Mouse (Mus musculus): ENCODE data around the gene Elf1. TPM values are rescaled to one million over a fixed set of nuclear protein-coding genes. Genes with fewer than 3 reads are reported as not detected.

The Elf1 gene
- total RNA-seq, 2 experiments from 2014 or later: 8.2 to 8.3 TPM

- peak; percentile 20 for DNase-seq
- intact Hi-C loops (cut with DNase I; ENCODE audit: low total_unique reads): no loop called here
Observed at GRCm38 (mm10) chr14:79486993-79487731, 6.2 kb downstream of the Elf1 start.

DNA sequence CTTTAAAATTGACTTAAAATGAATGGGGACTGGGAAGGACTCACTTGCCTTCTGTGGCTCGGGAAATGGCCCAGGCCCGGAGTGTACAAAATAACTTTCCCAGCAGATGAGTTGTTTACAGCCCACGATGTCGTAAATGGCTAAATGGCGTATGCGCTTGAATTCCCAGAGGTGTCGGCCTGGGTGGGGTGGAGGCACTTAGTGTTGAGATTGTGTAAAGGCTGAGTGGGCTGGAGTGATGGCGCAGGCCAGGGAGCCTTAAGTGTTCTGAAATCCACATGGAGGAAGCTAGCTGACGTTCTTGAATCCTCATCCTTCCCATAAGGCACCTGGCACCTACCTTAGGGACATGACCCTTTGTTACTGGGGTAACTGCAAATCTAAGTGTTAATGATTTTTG, 7.5 kb downstream of the Elf1 start:
- intact Hi-C loops (cut with DNase I; ENCODE audit: low total_unique reads): no loop called here
- peak; percentile 25 for DNase-seq

DNA sequence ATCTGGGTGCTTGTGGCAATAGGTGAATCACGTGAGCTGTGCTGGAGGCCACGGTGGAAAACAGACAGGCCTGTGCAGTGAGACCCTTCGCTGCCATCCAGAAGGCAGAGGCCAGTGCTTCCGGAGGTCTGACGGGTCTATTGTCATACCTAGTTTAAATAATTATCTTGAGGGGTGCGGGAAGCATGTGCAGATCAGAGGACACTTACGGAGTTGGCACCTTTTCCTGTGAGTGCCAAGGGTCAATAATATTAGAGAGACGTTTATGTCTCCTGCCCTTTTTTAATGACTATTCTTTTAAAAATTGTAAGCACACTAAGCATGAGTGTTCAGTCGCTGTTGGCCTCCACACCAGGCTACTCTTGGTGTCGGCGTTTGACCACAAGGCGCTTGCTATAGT, 8.2 kb downstream of the Elf1 start:
- intact Hi-C loops (cut with DNase I; ENCODE audit: low total_unique reads): no loop called here
- DNase-seq: no peak

DNA sequence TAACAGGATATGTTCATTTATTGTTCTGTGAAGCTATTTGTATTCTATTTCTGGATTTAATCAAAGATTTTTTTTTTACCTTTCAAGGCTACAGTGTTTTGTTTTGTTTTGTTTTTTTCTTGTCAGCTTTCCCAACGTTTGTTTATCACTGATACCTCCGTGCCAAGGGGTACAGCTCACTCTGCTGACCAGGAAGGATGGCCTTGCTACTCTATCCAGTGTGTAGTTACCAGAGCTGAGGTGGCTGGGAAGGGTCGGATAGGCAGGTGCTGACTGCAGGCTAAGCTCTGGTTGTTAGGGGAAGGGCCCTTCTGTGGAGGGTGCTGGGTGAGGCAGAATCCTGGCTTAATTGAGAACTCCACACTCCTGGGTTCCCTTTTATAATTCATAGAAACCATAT, 9.3 kb downstream of the Elf1 start:
- intact Hi-C loops (cut with DNase I; ENCODE audit: low total_unique reads): no loop called here
- DNase-seq: no peak

GRCm38 (mm10) chr14:79494349-79494748, 13.4 kb downstream of the Elf1 start:
- intact Hi-C loops (cut with DNase I; ENCODE audit: low total_unique reads): no loop called here
- no peak for DNase-seq

DNA sequence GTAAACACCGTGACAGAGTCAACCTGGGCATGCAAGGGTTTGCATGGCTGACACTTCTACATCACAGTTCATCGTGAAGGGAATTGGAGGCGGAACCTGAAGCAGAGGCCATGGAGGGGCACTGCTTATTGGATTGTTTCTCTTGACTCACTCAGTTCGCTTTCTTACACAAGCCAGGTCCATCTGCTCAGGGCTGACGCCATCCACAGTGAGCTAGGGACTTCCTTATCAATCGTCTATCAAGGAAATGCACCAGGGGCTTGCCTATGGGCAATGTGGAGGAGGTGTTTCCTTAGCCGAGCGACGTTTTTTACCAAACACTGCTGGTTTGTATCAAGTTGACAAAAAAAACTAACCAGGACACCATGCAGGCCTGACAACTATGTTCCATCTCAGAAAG, 18.3 kb downstream of the Elf1 start:
- DNase-seq: no peak
- intact Hi-C loops (cut with DNase I; ENCODE audit: low total_unique reads): no loop called here

DNA sequence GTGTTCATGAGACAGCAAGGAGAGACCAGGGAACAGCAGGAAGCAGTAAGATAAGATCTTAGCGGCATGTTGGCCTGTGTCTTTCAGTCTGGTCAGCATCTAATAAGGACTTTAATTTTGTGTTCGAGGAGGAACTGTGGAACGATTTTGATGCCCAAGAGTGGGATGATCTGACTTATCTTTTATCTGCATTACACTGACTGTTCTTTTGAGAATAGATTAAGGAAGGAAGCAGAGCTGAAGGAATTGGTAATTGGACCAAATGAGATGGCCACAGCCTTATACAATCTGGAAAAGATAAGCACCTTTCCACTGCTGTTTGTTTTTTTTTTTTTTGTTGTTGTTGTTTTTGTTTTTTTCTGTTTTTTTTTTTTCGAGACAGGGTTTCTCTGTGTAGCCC, 19.8 kb downstream of the Elf1 start:
- no peak for DNase-seq
- intact Hi-C loops (cut with DNase I; ENCODE audit: low total_unique reads): loop anchor here (10.0 kb wide), 1 partner anchor 54 kb away; no protein-coding TSS in a partner anchor

- intact Hi-C loops (cut with DNase I; ENCODE audit: low total_unique reads): loop anchor here (10.0 kb wide), 1 partner anchor 51 kb away; no protein-coding TSS in a partner anchor
Observed at GRCm38 (mm10) chr14:79503371-79504075, 22.5 kb downstream of the Elf1 start.

GRCm38 (mm10) chr14:79504246-79505006, 23.4 kb downstream of the Elf1 start:
- intact Hi-C loops (cut with DNase I; ENCODE audit: low total_unique reads): loop anchor here (10.0 kb wide), 1 partner anchor 50 kb away; no protein-coding TSS in a partner anchor
- no peak for DNase-seq

More at GRCm38 (mm10) chr14:79503371-79504075, 22.5 kb downstream of the Elf1 start:
- DNase-seq: no peak

GRCm38 (mm10) chr14:79506207-79506606, 25.2 kb downstream of the Elf1 start:
- DNase-seq: no peak
- intact Hi-C loops (cut with DNase I; ENCODE audit: low total_unique reads): loop anchor here (10.0 kb wide), 1 partner anchor 49 kb away; no protein-coding TSS in a partner anchor

- DNase-seq: no peak
- intact Hi-C loops (cut with DNase I; ENCODE audit: low total_unique reads): loop anchor here (10.0 kb wide), 1 partner anchor 47 kb away; no protein-coding TSS in a partner anchor
Observed at GRCm38 (mm10) chr14:79507846-79508245, 26.9 kb downstream of the Elf1 start.

- DNase-seq: no peak
Observed at GRCm38 (mm10) chr14:79508662-79509305, 27.8 kb downstream of the Elf1 start.

DNA sequence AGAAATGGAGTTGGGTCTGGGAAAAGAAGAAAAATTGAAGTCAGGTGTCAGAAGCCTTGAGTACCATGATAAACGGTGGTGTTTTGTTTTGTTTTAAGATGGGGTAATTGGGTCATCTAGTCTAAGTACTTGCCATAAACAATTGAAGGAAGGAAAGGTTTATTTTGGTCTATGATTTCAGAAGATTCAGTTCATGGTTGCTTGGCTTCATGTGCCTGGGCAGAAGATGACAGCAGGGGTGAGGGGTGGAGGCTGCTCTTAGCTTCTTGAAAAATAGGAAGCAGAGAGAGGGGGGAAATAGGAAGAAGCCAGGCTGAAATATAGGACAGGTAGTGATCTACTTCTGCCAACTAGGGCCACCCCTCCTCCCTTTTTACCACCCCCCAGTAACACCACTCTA, 30.5 kb downstream of the Elf1 start:
- intact Hi-C loops (cut with DNase I; ENCODE audit: low total_unique reads): no loop called here
- no peak for DNase-seq

More at GRCm38 (mm10) chr14:79508662-79509305, 27.8 kb downstream of the Elf1 start:
- intact Hi-C loops (cut with DNase I; ENCODE audit: low total_unique reads): loop anchor here (10.0 kb wide), 1 partner anchor 46 kb away; no protein-coding TSS in a partner anchor

DNA sequence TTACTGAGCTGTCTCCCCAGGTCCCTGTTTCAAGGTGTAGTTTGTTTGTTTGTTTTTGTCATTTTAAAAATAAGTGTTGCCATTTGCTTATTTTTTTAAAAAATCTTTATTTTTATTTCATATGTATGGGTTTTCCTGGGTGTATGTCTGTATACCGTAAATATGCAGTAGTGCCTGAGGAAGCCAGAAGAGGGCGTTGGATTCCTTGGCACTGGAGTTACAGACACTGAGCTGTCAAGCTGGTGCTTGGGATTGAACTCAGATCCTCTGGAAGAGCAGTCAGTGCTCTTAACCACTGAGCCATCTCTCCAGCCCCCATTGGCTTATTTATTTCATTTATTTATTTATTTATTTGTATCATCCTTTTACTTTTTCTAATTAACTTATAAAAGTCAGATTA, 33.0 kb downstream of the Elf1 start:
- intact Hi-C loops (cut with DNase I; ENCODE audit: low total_unique reads): no loop called here
- DNase-seq: no peak

GRCm38 (mm10) chr14:79515100-79515499, 34.1 kb downstream of the Elf1 start:
- DNase-seq: no peak
- intact Hi-C loops (cut with DNase I; ENCODE audit: low total_unique reads): no loop called here

DNA sequence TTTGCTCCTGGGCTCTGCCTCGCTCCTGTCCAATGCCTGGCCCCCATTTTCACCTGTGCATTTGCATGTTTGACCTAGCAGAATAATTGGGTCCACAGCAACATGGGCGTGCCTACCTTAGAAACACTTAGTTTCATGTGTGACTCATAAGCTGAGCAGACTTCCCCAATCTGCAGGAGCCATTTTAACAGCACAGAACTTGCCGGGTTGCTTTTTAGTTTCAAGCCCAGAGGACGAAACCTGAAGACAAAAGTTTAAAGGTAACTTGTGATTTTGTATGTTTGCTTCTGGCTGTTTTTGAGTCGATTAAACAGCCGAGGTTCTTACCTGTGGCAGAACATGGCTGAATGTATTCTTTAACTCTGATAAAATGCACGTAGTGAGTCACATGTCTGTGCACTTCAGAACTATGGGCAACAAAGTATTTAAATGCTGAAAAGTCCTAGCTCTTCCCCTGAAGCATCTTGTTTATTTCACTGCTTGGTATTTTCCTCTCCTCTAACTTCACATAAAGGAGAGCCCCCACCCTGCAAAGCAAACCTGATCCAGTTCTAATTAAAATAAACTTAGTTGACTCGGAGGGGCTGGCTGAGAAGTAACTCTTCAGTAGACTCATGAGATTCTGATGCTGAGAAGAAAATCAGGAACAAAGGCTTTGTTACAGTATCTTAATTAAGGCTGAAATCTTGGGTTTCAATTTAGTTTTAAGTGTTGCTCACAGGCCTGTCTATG, 34.7 kb downstream of the Elf1 start:
- intact Hi-C loops (cut with DNase I; ENCODE audit: low total_unique reads): no loop called here
- no peak for DNase-seq

- no peak for DNase-seq
- intact Hi-C loops (cut with DNase I; ENCODE audit: low total_unique reads): no loop called here
Observed at GRCm38 (mm10) chr14:79516243-79516610, 35.2 kb downstream of the Elf1 start.

GRCm38 (mm10) chr14:79516751-79517150, 35.8 kb downstream of the Elf1 start:
- no peak for DNase-seq
- intact Hi-C loops (cut with DNase I; ENCODE audit: low total_unique reads): no loop called here

DNA sequence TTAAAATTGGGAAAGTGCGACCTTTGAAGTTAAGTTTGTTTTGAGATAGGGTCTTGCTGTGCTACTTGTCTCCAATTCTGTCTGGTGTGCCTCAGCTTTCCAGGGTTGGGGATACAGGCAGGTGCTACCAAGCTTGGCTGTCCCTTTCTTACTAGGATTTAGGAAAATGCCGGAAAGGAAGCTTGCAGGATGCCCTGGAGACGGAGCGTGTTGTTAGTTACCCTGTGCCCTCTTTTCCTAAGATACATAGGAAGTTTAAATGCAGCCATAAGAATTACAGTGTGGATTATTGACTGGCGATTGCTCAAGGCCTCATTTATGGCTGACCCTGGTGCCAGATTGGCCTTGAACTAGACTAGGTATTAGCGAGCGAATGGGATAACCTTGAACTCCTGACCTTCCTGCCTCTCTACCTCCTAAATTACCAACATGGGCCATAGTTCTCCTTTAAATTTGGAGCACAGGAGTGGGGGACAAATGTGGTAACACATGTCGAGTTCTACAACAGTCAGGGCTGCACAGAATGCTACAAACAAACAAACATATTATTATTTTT, 36.3 kb downstream of the Elf1 start:
- intact Hi-C loops (cut with DNase I; ENCODE audit: low total_unique reads): no loop called here
- DNase-seq: no peak
